Mouse (Mus musculus) cortical plate, adult 2 months (tissue): ENCODE measurements around the gene Tcf3.

ENCODE experiments used
- CTCF ChIP-seq: fragments of 200-500 bp; IDR thresholded peaks from 2 replicates; pipeline ENCODE4 v1.5.1; 2011; ENCODE audit warnings: mild to moderate bottlenecking, control low read depth, low read length; ENCODE audit not compliant: insufficient read depth; ENCODE audit errors: extremely low read depth
- POLR2A ChIP-seq: fragments of 200-500 bp; IDR thresholded peaks from 2 replicates; pipeline ENCODE4 v1.6.1; 2011; ENCODE audit warnings: mild to moderate bottlenecking, low read length, control low read depth; ENCODE audit not compliant: insufficient read depth; ENCODE audit errors: extremely low read depth

- TF ChIP-seq CTCF (0 out of 2 replicates have a peak, but pooled peaks have one; percentile 13), POLR2A (no peak)
These were observed 27.8 kb downstream of the Tcf3 start for GRCm38 (mm10) chr10:80405481-80406173.
